Mouse (Mus musculus): ENCODE results near the gene Nt5c2.

- no peak for TF ChIP-seq POLR2A (IDR thresholded peaks at IDR 0.05; ENCODE audit: borderline replicate concordance, low read depth, low read length)
- no peak for TF ChIP-seq CTCF (IDR thresholded peaks at IDR 0.05; ENCODE audit: low read depth, low read length)
These were observed 128.1 kb downstream of the Nt5c2 start for GRCm38 (mm10) chr19:46886826-46887225.
